Mouse (Mus musculus): Measurements from ENCODE around the gene Surf1. TPM values are rescaled to one million over a fixed set of nuclear protein-coding genes. Genes with fewer than 3 reads are reported as not detected.
"Not testable (repeated sequence)": the region's sequence is repeated elsewhere in the genome, so short reads cannot be mapped to it uniquely, and the experiment has no call there.

The Surf1 gene
- polyA plus RNA-seq, 1 experiment from 2014 or later = 86.4 TPM

GRCm38 (mm10) chr2:26905936-26906335 is 10.4 kb downstream of the Surf1 start:
- Histone ChIP-seq H3K27me3 (no peaks in the 10 kb centered on the region), H3K27ac (replicated peaks) (no peak overlapping the region), H3K9me3 (no peaks in the 10 kb centered on the region), H3K4me3 (no peak overlapping the region), H3K36me3 (peaks cover 45% of the 10 kb centered on the region), H3K4me1 (replicated peaks) (peaks cover 55% of the 10 kb centered on the region), H3K4me2 (no peak overlapping the region), H3K9ac (no peak overlapping the region)
- no peak for ATAC-seq (ENCODE audit: low read depth)
- 93% methylated on average over 2 of the region's 2 CpGs for WGBS

DNA sequence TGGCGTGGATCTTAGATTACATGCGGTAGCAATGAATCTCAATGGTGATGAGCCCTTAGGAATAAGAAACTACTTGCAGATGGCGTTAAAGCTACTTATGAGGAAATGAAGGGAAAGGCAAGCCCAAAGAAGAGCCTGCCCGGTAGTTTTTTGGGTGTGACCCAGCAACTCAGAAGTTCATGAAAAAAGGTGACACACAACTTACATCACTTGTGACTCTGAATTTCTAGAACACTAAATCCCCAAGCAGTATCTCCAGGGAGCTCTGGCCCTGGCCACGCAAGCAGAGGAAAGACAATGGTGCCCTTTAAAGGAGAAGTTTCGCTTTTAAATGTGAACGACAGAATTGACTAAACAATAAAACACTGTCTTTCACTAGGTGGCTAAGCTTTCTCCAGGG is 13.0 kb downstream of the Surf1 start:
- H3K4me1 ChIP-seq (replicated peaks) = peaks cover 43% of the 10 kb centered on the region
- peak overlapping the region; percentile 90 for H3K27ac ChIP-seq (replicated peaks)
- peak overlapping the region; percentile 90 for H3K4me3 ChIP-seq
- H3K9ac ChIP-seq = peak overlapping the region; percentile 74
- 10% methylated on average over 7 of the region's 7 CpGs for WGBS
- H3K36me3 ChIP-seq = peaks cover 59% of the 10 kb centered on the region
- no peaks in the 10 kb centered on the region for H3K9me3 ChIP-seq
- no peaks in the 10 kb centered on the region for H3K27me3 ChIP-seq
- H3K4me2 ChIP-seq = peak overlapping the region; percentile 86
- no peak for ATAC-seq (ENCODE audit: low read depth)

DNA sequence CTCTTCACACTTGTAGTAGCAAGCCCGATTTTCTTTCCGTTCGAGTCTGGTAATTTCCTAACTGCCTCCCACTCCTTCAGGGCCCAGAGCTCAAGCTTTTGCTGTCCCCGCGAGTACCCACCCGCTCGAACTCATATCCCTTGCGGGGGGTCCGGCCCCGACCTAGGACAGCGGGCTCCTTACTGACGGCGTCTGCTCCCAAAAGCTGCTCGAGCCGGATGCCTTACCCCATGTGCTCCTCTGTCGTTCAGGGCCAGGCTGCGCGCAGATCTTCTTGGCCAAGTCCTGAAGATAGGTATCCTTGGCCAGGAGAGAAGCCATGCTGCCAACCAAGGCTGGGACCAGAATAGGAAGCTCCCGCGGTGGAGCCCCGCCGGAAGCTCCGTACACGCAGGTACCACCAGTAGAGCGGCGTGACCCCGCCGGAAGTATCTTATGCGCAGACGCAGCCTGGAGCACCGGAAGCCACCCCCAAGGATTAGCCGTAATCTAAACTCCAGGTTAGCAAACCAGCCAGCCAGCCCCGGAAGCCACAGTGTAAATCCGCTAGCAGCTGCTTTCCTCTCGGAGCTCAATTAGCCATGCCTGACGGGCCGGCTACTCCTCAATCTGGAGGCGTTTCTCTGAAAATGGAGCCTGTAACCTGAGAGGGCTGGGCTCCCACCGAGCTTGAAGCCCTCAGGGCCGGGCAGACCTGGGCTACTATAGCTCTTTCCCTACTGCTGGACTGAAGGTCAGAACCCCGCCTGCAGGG is 13.7 kb downstream of the Surf1 start, which contains the start of gene Surf6:
Surf6 (minus strand) TSS at position 413 of the 754 bp plus-strand sequence.
- under 1% methylated on average over 41 of the region's 41 CpGs for WGBS
- Histone ChIP-seq H3K27ac (replicated peaks) (peak within 1 kb of the TSS; percentile 90), H3K4me3 (peak within 1 kb of the TSS; percentile 90), H3K4me2 (peak within 1 kb of the TSS; percentile 86), H3K9ac (peak within 1 kb of the TSS; percentile 74), H3K4me1 (replicated peaks) (peaks cover 36% of the 10 kb centered on the region), H3K27me3 (no peaks in the 10 kb centered on the region), H3K9me3 (no peaks in the 10 kb centered on the region), H3K36me3 (peaks cover 59% of the 10 kb centered on the region)
- peak; percentile 96 for ATAC-seq (ENCODE audit: low read depth)

GRCm38 (mm10) chr2:26901834-26902400 is 14.4 kb downstream of the Surf1 start:
- WGBS = 13% methylated on average over 7 of the region's 7 CpGs
- Histone ChIP-seq H3K27ac (replicated peaks) (no peak overlapping the region), H3K36me3 (peaks cover 59% of the 10 kb centered on the region)

GRCm38 (mm10) chr2:26900731-26901130 is 15.6 kb downstream of the Surf1 start:
- no peak overlapping the region for H3K27ac ChIP-seq (replicated peaks)
- H3K27me3 ChIP-seq = no peaks in the 10 kb centered on the region
- peaks cover 59% of the 10 kb centered on the region for H3K36me3 ChIP-seq
- no peak for ATAC-seq (ENCODE audit: low read depth)
- no peak overlapping the region for H3K9ac ChIP-seq
- H3K4me2 ChIP-seq = no peak overlapping the region
- peaks cover 29% of the 10 kb centered on the region for H3K4me1 ChIP-seq (replicated peaks)
- 70% methylated on average over 1 of the region's 1 CpGs for WGBS
- H3K9me3 ChIP-seq = no peaks in the 10 kb centered on the region
- no peak overlapping the region for H3K4me3 ChIP-seq

More at GRCm38 (mm10) chr2:26901834-26902400, 14.4 kb downstream of the Surf1 start:
- Histone ChIP-seq H3K4me3 (peak overlapping the region; percentile 90), H3K4me1 (replicated peaks) (peaks cover 29% of the 10 kb centered on the region), H3K27me3 (no peaks in the 10 kb centered on the region), H3K9ac (peak overlapping the region; percentile 74), H3K9me3 (no peaks in the 10 kb centered on the region), H3K4me2 (peak overlapping the region; percentile 86)
- ATAC-seq (ENCODE audit: low read depth) = no peak

- Histone ChIP-seq H3K4me1 (replicated peaks) (peaks cover 4% of the 10 kb centered on the region; the same call in 1 of the 2 replicates), H3K27me3 (no peaks in the 10 kb centered on the region), H3K36me3 (peaks cover 86% of the 10 kb centered on the region), H3K27ac (replicated peaks) (no peak overlapping the region), H3K9me3 (no peaks in the 10 kb centered on the region), H3K4me2 (no peak overlapping the region), H3K9ac (no peak overlapping the region), H3K4me3 (no peak overlapping the region)
- no peak for ATAC-seq (ENCODE audit: low read depth)
- WGBS = 91% methylated on average over 4 of the region's 4 CpGs
Measured at GRCm38 (mm10) chr2:26895898-26896297, 20.4 kb downstream of the Surf1 start.

DNA sequence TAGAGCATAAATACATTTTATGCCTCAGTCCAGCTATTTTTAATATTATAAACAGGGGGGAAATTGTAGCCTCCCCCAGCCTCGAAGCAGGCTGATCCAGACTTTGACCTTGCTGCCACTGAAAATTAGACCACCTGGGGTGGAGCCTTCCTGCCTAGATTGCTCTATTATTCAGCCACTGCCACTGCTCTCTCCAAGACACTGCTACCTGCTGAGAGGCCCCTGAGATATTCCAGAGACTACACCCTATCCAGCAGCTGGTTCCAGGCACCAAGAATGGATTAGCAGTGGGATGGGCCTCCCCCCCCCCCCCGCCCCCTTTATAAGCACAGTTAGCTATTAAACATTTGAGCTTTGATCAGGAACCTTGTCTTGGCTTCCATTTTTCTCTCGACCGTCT is 30.2 kb downstream of the Surf1 start:
- Histone ChIP-seq H3K36me3 (peaks cover 27% of the 10 kb centered on the region), H3K9me3 (peaks cover 13% of the 10 kb centered on the region)
- not testable (repeated sequence) for H3K4me3 ChIP-seq; H3K9ac ChIP-seq; H3K27me3 ChIP-seq; H3K4me2 ChIP-seq; H3K27ac ChIP-seq (replicated peaks); ATAC-seq (ENCODE audit: low read depth); H3K4me1 ChIP-seq (replicated peaks)
- 66% methylated on average over 4 of the region's 4 CpGs for WGBS

DNA sequence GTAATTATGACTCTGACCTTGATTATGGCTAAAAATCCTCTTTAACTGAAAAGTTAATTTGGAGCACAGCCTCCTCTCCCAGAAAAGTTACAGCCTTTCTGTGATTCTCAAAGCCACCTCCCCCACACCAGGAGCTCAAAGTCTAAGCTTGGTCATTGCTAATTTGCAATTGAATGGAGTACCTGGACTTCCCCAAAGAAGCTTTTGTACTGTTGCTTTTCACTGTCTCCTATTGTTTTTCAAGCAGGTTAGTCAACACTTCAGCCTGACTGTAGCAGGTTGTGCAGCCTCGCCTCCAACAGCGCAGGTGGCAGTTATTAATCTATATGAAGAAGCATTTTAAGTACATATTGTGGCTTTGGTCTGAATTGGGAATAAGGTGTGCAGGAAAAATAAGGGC is 30.8 kb downstream of the Surf1 start:
- H3K4me3 ChIP-seq; ATAC-seq (ENCODE audit: low read depth); H3K4me1 ChIP-seq (replicated peaks); H3K9ac ChIP-seq; H3K27me3 ChIP-seq; H3K4me2 ChIP-seq; H3K27ac ChIP-seq (replicated peaks): not testable (repeated sequence)
- 91% methylated on average over 2 of the region's 2 CpGs for WGBS
- Histone ChIP-seq H3K9me3 (peaks cover 13% of the 10 kb centered on the region), H3K36me3 (peaks cover 21% of the 10 kb centered on the region)

DNA sequence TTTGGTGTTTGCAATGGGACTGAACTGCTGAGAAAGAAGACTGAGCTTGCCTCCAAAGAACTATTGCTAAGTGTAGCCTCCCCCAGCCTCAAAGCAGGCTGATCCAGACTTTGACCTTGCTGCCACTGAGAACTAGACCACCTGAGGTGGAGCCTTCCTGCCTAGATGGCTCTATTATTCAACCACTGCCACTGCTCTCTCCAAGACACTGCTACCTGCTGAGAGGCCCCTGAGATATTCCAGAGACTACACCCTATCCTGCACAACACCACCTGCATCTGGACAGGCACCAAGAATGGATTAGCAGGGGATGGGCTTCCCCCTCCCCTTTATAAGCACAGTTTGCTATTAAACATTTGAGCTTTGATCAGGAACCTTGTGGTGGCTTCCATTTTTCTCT is 37.8 kb downstream of the Surf1 start:
- no peaks in the 10 kb centered on the region for H3K27me3 ChIP-seq
- no peak overlapping the region for H3K9ac ChIP-seq
- no peaks in the 10 kb centered on the region for H3K36me3 ChIP-seq
- no peak for ATAC-seq (ENCODE audit: low read depth)
- no peak overlapping the region for H3K4me2 ChIP-seq
- no peak overlapping the region for H3K4me3 ChIP-seq
- peaks cover 4% of the 10 kb centered on the region for H3K9me3 ChIP-seq
- no peaks in the 10 kb centered on the region for H3K4me1 ChIP-seq (replicated peaks)
- H3K27ac ChIP-seq (replicated peaks) = no peak overlapping the region

GRCm38 (mm10) chr2:26870666-26871065 is 45.7 kb downstream of the Surf1 start:
- H3K4me3 ChIP-seq = no peak overlapping the region
- ATAC-seq (ENCODE audit: low read depth) = no peak
- 71% methylated on average over 6 of the region's 6 CpGs for WGBS

GRCm38 (mm10) chr2:26864879-26865278 is 51.5 kb downstream of the Surf1 start, which contains the start of gene Abo:
Gene Abo (minus strand): TSS chr2:26864979.
- H3K36me3 ChIP-seq = no peaks in the 10 kb centered on the region

More at GRCm38 (mm10) chr2:26870666-26871065, 45.7 kb downstream of the Surf1 start:
- Histone ChIP-seq H3K9me3 (no peaks in the 10 kb centered on the region), H3K9ac (no peak overlapping the region), H3K27ac (replicated peaks) (no peak overlapping the region), H3K4me2 (no peak overlapping the region), H3K27me3 (no peaks in the 10 kb centered on the region), H3K4me1 (replicated peaks) (no peaks in the 10 kb centered on the region), H3K36me3 (no peaks in the 10 kb centered on the region)

More at GRCm38 (mm10) chr2:26864879-26865278, 51.5 kb downstream of the Surf1 start, which contains the start of gene Abo:
- Histone ChIP-seq H3K27ac (replicated peaks) (no peak within 1 kb of the TSS), H3K4me3 (no peak within 1 kb of the TSS), H3K27me3 (no peaks in the 10 kb centered on the region), H3K4me1 (replicated peaks) (no peaks in the 10 kb centered on the region), H3K9ac (no peak within 1 kb of the TSS), H3K9me3 (no peaks in the 10 kb centered on the region), H3K4me2 (no peak within 1 kb of the TSS)
- 82% methylated on average over 3 of the region's 3 CpGs for WGBS
- ATAC-seq (ENCODE audit: low read depth) = no peak
